Mouse (Mus musculus): ENCODE results near the gene Spem2.

Spem2 gene

GRCm38 (mm10) chr11:69835326-69835965 lies 17.2 kb upstream of the Spem2 start:
- in situ Hi-C loops (cut with MboI, MseI): no loop called here

- in situ Hi-C loops (cut with MboI, MseI): no loop called here
Observed at GRCm38 (mm10) chr11:69834001-69834549, 15.8 kb upstream of the Spem2 start.

GRCm38 (mm10) chr11:69833554-69833953 lies 15.3 kb upstream of the Spem2 start:
- in situ Hi-C loops (cut with MboI, MseI): no loop called here

- in situ Hi-C loops (cut with MboI, MseI): no loop called here
Observed at GRCm38 (mm10) chr11:69828832-69829231, 10.6 kb upstream of the Spem2 start.

GRCm38 (mm10) chr11:69823456-69823855 lies 5.2 kb upstream of the Spem2 start:
- in situ Hi-C loops (cut with MboI, MseI): no loop called here

GRCm38 (mm10) chr11:69822080-69822479 lies 3.8 kb upstream of the Spem2 start, which contains the start of gene Spem1:
Gene Spem1, minus strand, starts transcription at chr11:69822180.
- in situ Hi-C loops (cut with MboI, MseI): no loop called here

GRCm38 (mm10) chr11:69818871-69819270 lies 606 bp upstream of the Spem2 start:
- in situ Hi-C loops (cut with MboI, MseI): no loop called here

GRCm38 (mm10) chr11:69816520-69816919 lies 1.7 kb downstream of the Spem2 start:
- in situ Hi-C loops (cut with MboI, MseI): no loop called here

GRCm38 (mm10) chr11:69815155-69815554 lies 3.1 kb downstream of the Spem2 start, which contains the start of gene Gm39566:
Gene Gm39566, minus strand, starts transcription at chr11:69815298.
- in situ Hi-C loops (cut with MboI, MseI): no loop called here

- in situ Hi-C loops (cut with MboI, MseI): no loop called here
Observed at GRCm38 (mm10) chr11:69810280-69810679, 8.0 kb downstream of the Spem2 start.

GRCm38 (mm10) chr11:69807641-69808040 lies 10.6 kb downstream of the Spem2 start:
- in situ Hi-C loops (cut with MboI, MseI): loop anchor here (5.0 kb wide), 1 partner anchor 70 kb away; the partner anchor contains the start of gene Tmem95

- in situ Hi-C loops (cut with MboI, MseI): loop anchor here (5.0 kb wide), 1 partner anchor 71 kb away; the partner anchor contains the start of gene Tmem95
Observed at GRCm38 (mm10) chr11:69806378-69806777, 11.9 kb downstream of the Spem2 start.

GRCm38 (mm10) chr11:69804972-69805909 lies 13.0 kb downstream of the Spem2 start, which contains the start of gene Tmem102:
Gene Tmem102, minus strand, starts transcription at chr11:69805624.
- in situ Hi-C loops (cut with MboI, MseI): loop anchor here (5.0 kb wide), 1 partner anchor 72 kb away; the partner anchor contains the start of gene Tmem95

GRCm38 (mm10) chr11:69804652-69804940 lies 13.7 kb downstream of the Spem2 start:
- in situ Hi-C loops (cut with MboI, MseI): no loop called here

GRCm38 (mm10) chr11:69803786-69804651 lies 14.2 kb downstream of the Spem2 start:
- in situ Hi-C loops (cut with MboI, MseI): no loop called here

- in situ Hi-C loops (cut with MboI, MseI): no loop called here
Observed at GRCm38 (mm10) chr11:69803328-69803727, 14.9 kb downstream of the Spem2 start.

- in situ Hi-C loops (cut with MboI, MseI): no loop called here
Observed at GRCm38 (mm10) chr11:69802648-69803105, 15.6 kb downstream of the Spem2 start.

- in situ Hi-C loops (cut with MboI, MseI): no loop called here
Observed at GRCm38 (mm10) chr11:69801379-69801977, 16.8 kb downstream of the Spem2 start, which contains the start of gene Fgf11. Gene Fgf11, minus strand, starts transcription at chr11:69801857.

GRCm38 (mm10) chr11:69800392-69801197 lies 17.7 kb downstream of the Spem2 start:
- in situ Hi-C loops (cut with MboI, MseI): no loop called here

GRCm38 (mm10) chr11:69800138-69800391 lies 18.2 kb downstream of the Spem2 start:
- in situ Hi-C loops (cut with MboI, MseI): no loop called here
